Mouse (Mus musculus): ENCODE results near the gene Thada. TPM values are rescaled to one million over a fixed set of nuclear protein-coding genes. Genes with fewer than 3 reads are reported as not detected.

Gene Thada
- polyA plus RNA-seq, 1 experiment from 2014 or later, result 7.6 TPM

Other genes starting within 250 kb of the Thada start
- 2.8 and 3.1 TPM in 2 replicates for gene Plekhh2, start 45.7 kb upstream of the Thada start, polyA plus RNA-seq (2014; fragmentation: Nextera tagmentation; extraction: Ambion mirVana)
- 36.9 and 37.1 TPM in 2 replicates for gene Dync2li1, start 160.3 kb upstream of the Thada start, polyA plus RNA-seq (2014; fragmentation: Nextera tagmentation; extraction: Ambion mirVana)
- gene Abcg8, start 210.1 kb upstream of the Thada start, polyA plus RNA-seq (2014; fragmentation: Nextera tagmentation; extraction: Ambion mirVana), result 0.21 TPM in 1 of 2 replicates, not detected in the other
- 1.9 and 2.4 TPM in 2 replicates for gene Abcg5, start 216.8 kb upstream of the Thada start, polyA plus RNA-seq (2014; fragmentation: Nextera tagmentation; extraction: Ambion mirVana)

Measured in midbrain, embryonic 11.5 days (tissue).